In the genomic region with DNA sequence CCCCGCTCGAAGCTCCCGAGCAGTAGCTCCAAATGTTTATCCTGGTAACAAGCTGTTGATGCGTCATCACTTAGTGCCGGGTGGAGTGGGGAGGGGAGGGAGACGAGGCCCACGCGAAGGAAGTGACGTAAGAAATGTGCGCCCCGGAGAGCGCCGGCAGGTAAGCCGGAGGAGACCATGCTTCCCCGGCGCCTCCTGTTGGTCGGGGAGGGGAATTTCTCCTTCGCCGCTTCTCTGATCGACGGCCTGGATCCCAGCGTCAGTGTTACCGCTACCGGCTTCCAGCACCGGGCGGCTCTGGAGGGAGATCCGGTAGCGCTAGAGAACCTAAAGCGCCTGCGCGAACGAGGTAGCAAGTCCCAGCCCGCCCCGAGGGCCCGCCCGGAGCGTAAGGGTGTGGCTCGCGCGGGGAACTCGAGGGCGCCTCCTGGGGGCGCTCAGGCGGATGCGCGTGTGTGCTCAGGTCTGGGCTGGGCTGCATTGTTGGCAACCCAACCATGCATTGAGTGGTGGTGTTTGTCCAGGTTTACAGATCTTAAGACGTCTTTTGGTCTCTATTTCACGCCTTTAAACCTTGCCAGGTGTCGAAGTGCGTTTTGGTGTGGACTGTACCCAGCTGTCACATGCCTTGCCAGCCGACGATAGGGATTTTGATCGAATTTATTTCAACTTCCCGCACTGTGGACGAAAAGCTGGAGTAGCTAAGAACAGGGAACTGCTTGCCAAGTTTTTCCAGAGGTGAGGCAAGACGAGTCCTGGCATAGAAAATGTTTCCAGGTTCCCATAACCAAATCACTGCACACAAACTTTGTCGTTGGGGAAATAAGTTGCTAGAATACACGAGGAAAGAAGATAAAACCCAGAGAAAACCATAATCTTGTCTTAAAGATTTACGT, we compare ENCODE assay signal across 8 mouse cellular contexts. TPM values are rescaled to one million over a fixed set of nuclear protein-coding genes. Genes with fewer than 3 reads are reported as not detected.
DNase-seq lines count a peak whose midpoint lies in the region; ATAC-seq lines count a peak whose summit lies in the region.

A gene (plus strand): TSS at position 130 of the 896 bp plus-strand sequence.

- DNase-seq in CD4-positive, CD25-positive, alpha-beta regulatory T cell, adult 2 months (ENCODE audit: low read depth, low spot score) = peak; percentile 99
- peak; percentile 67 for DNase-seq in fat pad, adult 2 months (ENCODE audit: extremely low read depth, low read depth, low spot score)
- DNase-seq in kidney, postnatal 10 days = peak; percentile 99
- DNase-seq in natural killer cell, adult 2 months (ENCODE audit: low spot score in 2 of 2) = peak; percentile 96 to 97

- WGBS in heart, embryonic 13.5 days = 3% methylated on average over 59 of the region's 59 CpGs
- 5% methylated on average over 59 of the region's 59 CpGs for WGBS in liver, embryonic 12.5 days (ENCODE audit: insufficient replicate concordance)
- 4% methylated on average over 59 of the region's 59 CpGs for WGBS in stomach, embryonic 15.5 days

- peak within 1 kb of the TSS; percentile 94 for H3K27ac ChIP-seq in brown adipose tissue, adult 24 weeks (replicated peaks; ENCODE audit: low read depth, low read length)
- H3K27ac ChIP-seq in heart, embryonic 13.5 days (replicated peaks) = peak within 1 kb of the TSS; percentile 95
- peak within 1 kb of the TSS; percentile 93 for H3K27ac ChIP-seq in liver, embryonic 12.5 days
- peak within 1 kb of the TSS; percentile 96 for H3K27ac ChIP-seq in stomach, embryonic 15.5 days

- H3K9me3 ChIP-seq in heart, embryonic 13.5 days = no peaks in the 10 kb centered on the region
- no peaks in the 10 kb centered on the region for H3K9me3 ChIP-seq in liver, embryonic 12.5 days (replicated peaks)
- no peaks in the 10 kb centered on the region for H3K9me3 ChIP-seq in stomach, embryonic 15.5 days

- H3K36me3 ChIP-seq in heart, embryonic 13.5 days = peaks cover 23% of the 10 kb centered on the region
- peaks cover 24% of the 10 kb centered on the region for H3K36me3 ChIP-seq in liver, embryonic 12.5 days
- H3K36me3 ChIP-seq in stomach, embryonic 15.5 days = 0 out of 2 replicates have a peak, but pooled peaks cover 5% of the 10 kb centered on the region

- H3K4me1 ChIP-seq in brown adipose tissue, adult 24 weeks (ENCODE audit: control insufficient read depth, insufficient read depth, insufficient read length, low read length) = no peaks in the 10 kb centered on the region
- peaks cover 20% of the 10 kb centered on the region for H3K4me1 ChIP-seq in heart, embryonic 13.5 days
- peaks cover 34% of the 10 kb centered on the region for H3K4me1 ChIP-seq in liver, embryonic 12.5 days
- peaks cover 9% of the 10 kb centered on the region; the same call in 1 of the 2 replicates for H3K4me1 ChIP-seq in stomach, embryonic 15.5 days

- peak within 1 kb of the TSS; percentile 83 for H3K9ac ChIP-seq in heart, embryonic 13.5 days
- H3K9ac ChIP-seq in liver, embryonic 12.5 days = peak within 1 kb of the TSS; percentile 74
- H3K9ac ChIP-seq in stomach, embryonic 15.5 days = peak within 1 kb of the TSS; percentile 68; the same call in 1 of the 2 replicates

- H3K4me2 ChIP-seq in heart, embryonic 13.5 days = peak within 1 kb of the TSS; percentile 73
- peak within 1 kb of the TSS; percentile 91 for H3K4me2 ChIP-seq in liver, embryonic 12.5 days
- H3K4me2 ChIP-seq in stomach, embryonic 15.5 days = peak within 1 kb of the TSS; percentile 78

- no peaks in the 10 kb centered on the region for H3K27me3 ChIP-seq in heart, embryonic 13.5 days (replicated peaks)
- no peaks in the 10 kb centered on the region for H3K27me3 ChIP-seq in liver, embryonic 12.5 days (replicated peaks)
- H3K27me3 ChIP-seq in stomach, embryonic 15.5 days (replicated peaks) = no peaks in the 10 kb centered on the region

- H3K4me3 ChIP-seq in brown adipose tissue, adult 24 weeks (ENCODE audit: insufficient read depth, low read depth, low read length) = peak within 1 kb of the TSS; percentile 77
- H3K4me3 ChIP-seq in heart, embryonic 13.5 days = peak within 1 kb of the TSS; percentile 66
- H3K4me3 ChIP-seq in liver, embryonic 12.5 days = peak within 1 kb of the TSS; percentile 75
- H3K4me3 ChIP-seq in stomach, embryonic 15.5 days (replicated peaks) = peak within 1 kb of the TSS; percentile 60

- peak; percentile 90 for ATAC-seq in heart, embryonic 13.5 days (ENCODE audit: extremely low read depth, insufficient number of reproducible peaks, low FRiP score, low TSS enrichment)
- peak; percentile 97 for ATAC-seq in liver, embryonic 12.5 days
- ATAC-seq in stomach, embryonic 15.5 days (ENCODE audit: insufficient read depth, low FRiP score, low read depth) = peak; percentile 95

RNA-seq across cellular contexts. Expression of the gene that starts here (rescaled TPM):
- 5.1 and 9.2 TPM in 2 replicates for polyA plus RNA-seq in brown adipose tissue, adult 24 weeks (2012; ENCODE audit: insufficient read depth, insufficient read length, missing spikeins)
- 8.2 and 8.5 TPM in 2 replicates for polyA plus RNA-seq in heart, embryonic 13.5 days (2015; fragmentation: Nextera tagmentation; extraction: Ambion mirVana)
- 11.5 and 13.7 TPM in 2 replicates for polyA plus RNA-seq in liver, embryonic 12.5 days (2016; fragmentation: Nextera tagmentation; extraction: Ambion mirVana)
- 12.3 and 12.5 TPM in 2 replicates for polyA plus RNA-seq in stomach, embryonic 15.5 days (2015; fragmentation: Nextera tagmentation; extraction: Ambion mirVana)

Comparison
In these comparisons a context has a peak if more than half of its experiments do, and no peak if none do; other contexts are left out.
1. Peak in every context shown above with its lines: DNase-seq, ATAC-seq, H3K4me3 ChIP-seq and H3K27ac ChIP-seq.